Comparison of ENCODE assay signal across 12 mouse cellular contexts in the genomic region with DNA sequence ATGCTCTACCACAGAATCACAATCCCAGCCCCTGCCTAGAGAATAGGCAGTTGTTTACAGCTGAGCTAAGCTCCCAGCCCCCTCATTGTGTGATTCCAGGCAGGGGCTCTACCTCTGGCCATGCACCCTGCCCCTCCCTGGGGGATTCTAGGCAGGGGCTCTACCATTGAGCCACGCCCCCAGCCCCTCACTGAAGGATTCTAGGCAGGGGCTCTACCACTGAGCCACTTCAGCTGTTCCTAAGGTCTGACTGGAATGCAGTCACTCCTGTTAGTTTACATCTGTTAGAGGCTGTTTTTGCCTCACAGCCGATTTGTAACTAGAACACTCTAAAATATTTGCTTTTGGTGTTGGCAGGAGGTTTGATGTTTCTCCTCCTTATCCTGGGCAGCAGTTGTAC. TPM values are rescaled to one million over a fixed set of nuclear protein-coding genes. Genes with fewer than 3 reads are reported as not detected.
DNase-seq lines count a peak whose midpoint lies in the region; ATAC-seq lines count a peak whose summit lies in the region.
"Had no signal": no experiment of that assay in that cellular context is flagged by ENCODE, and none has a peak within 500 bp of the region (broad histone marks: within the 10 kb centered on the region; RNA-seq: fewer than 3 reads in every experiment).

No protein-coding gene starts in this region.

- H3K27ac ChIP-seq in heart, embryonic 13.5 days (replicated peaks) = peak overlapping the region; percentile 81
- peak overlapping the region; percentile 67; the same call in 1 of the 2 replicates for H3K27ac ChIP-seq in lung, embryonic 16.5 days (ENCODE audit: low read length)
- no peak overlapping the region for H3K27ac ChIP-seq in embryonic facial prominence, embryonic 11.5 days (replicated peaks; ENCODE audit: low read depth, low read length)
- peak overlapping the region; percentile 9; the same call in 1 of the 2 replicates for H3K27ac ChIP-seq in stomach, embryonic 15.5 days
- H3K27ac ChIP-seq: hindbrain, embryonic 12.5 days had no signal

- no peak overlapping the region for H3K4me2 ChIP-seq in heart, embryonic 13.5 days
- H3K4me2 ChIP-seq in lung, embryonic 16.5 days (ENCODE audit: low read depth, low read length) = no peak overlapping the region
- no peak overlapping the region for H3K4me2 ChIP-seq in embryonic facial prominence, embryonic 11.5 days (ENCODE audit: low read depth, low read length)
- no peak overlapping the region for H3K4me2 ChIP-seq in stomach, embryonic 15.5 days
- H3K4me2 ChIP-seq: hindbrain, embryonic 12.5 days had no signal

- H3K9ac ChIP-seq in heart, embryonic 13.5 days = peak overlapping the region; percentile 42; the same call in 1 of the 2 replicates
- no peak overlapping the region for H3K9ac ChIP-seq in lung, embryonic 16.5 days (ENCODE audit: low read length)
- H3K9ac ChIP-seq in embryonic facial prominence, embryonic 11.5 days (replicated peaks; ENCODE audit: low read length) = no peak overlapping the region
- no peak overlapping the region for H3K9ac ChIP-seq in stomach, embryonic 15.5 days
- H3K9ac ChIP-seq: hindbrain, embryonic 12.5 days had no signal

- ATAC-seq in heart, embryonic 13.5 days (ENCODE audit: extremely low read depth, insufficient number of reproducible peaks, low FRiP score, low TSS enrichment) = no peak
- peak; percentile 75 for ATAC-seq in lung, embryonic 16.5 days (ENCODE audit: low read depth)
- ATAC-seq in embryonic facial prominence, embryonic 11.5 days (replicated peaks; ENCODE audit: insufficient number of reproducible peaks, low FRiP score, low TSS enrichment, low read depth) = no peak
- ATAC-seq in stomach, embryonic 15.5 days (ENCODE audit: insufficient read depth, low FRiP score, low read depth) = no peak
- ATAC-seq: CD4-positive, CD25-positive, alpha-beta regulatory T cell, adult 4 months had no signal

- H3K4me1 ChIP-seq in heart, embryonic 13.5 days = peaks cover 30% of the 10 kb centered on the region
- peaks cover 3% of the 10 kb centered on the region; the same call in 1 of the 2 replicates for H3K4me1 ChIP-seq in lung, embryonic 16.5 days (replicated peaks; ENCODE audit: control insufficient read depth, insufficient read depth, low read length)
- no peaks in the 10 kb centered on the region for H3K4me1 ChIP-seq in embryonic facial prominence, embryonic 11.5 days (ENCODE audit: control insufficient read depth, insufficient read depth, low read length)
- 0 out of 2 replicates have a peak, but pooled peaks cover 12% of the 10 kb centered on the region for H3K4me1 ChIP-seq in stomach, embryonic 15.5 days
- H3K4me1 ChIP-seq: hindbrain, embryonic 12.5 days had no signal

- H3K4me3 ChIP-seq in heart, embryonic 13.5 days = no peak overlapping the region
- no peak overlapping the region for H3K4me3 ChIP-seq in lung, embryonic 16.5 days (ENCODE audit: low read length)
- H3K4me3 ChIP-seq in embryonic facial prominence, embryonic 11.5 days (ENCODE audit: low read depth, low read length) = no peak overlapping the region
- H3K4me3 ChIP-seq in stomach, embryonic 15.5 days (replicated peaks) = no peak overlapping the region
- H3K4me3 ChIP-seq: hindbrain, embryonic 12.5 days had no signal

- no peak for DNase-seq in heart, postnatal 10 days
- no peak for DNase-seq in lung, postnatal 14 days
- peak; percentile 6 for DNase-seq in embryonic facial prominence, embryonic 11.5 days (ENCODE audit: low spot score)
- no peak for DNase-seq in adipocyte (ENCODE audit: low spot score)
- DNase-seq: cerebellum, adult 2 months; kidney, postnatal 14 days had no signal

- 53% methylated on average over 2 of the region's 2 CpGs for WGBS in heart, embryonic 13.5 days
- WGBS in lung, embryonic 16.5 days = 55% methylated on average over 2 of the region's 2 CpGs
- 63% methylated on average over 2 of the region's 2 CpGs for whole genome bisulfite sequencing in embryonic facial prominence, embryonic 11.5 days
- WGBS in stomach, embryonic 15.5 days = 52% methylated on average over 2 of the region's 2 CpGs

- peaks cover 48% of the 10 kb centered on the region for H3K36me3 ChIP-seq in heart, embryonic 13.5 days
- peaks cover 30% of the 10 kb centered on the region for H3K36me3 ChIP-seq in lung, embryonic 16.5 days (ENCODE audit: control insufficient read depth, insufficient read depth, low read length)
- H3K36me3 ChIP-seq in embryonic facial prominence, embryonic 11.5 days (replicated peaks; ENCODE audit: control insufficient read depth, insufficient read depth, low read depth, low read length) = peaks cover 2% of the 10 kb centered on the region; the same call in 1 of the 2 replicates
- peaks cover 22% of the 10 kb centered on the region for H3K36me3 ChIP-seq in stomach, embryonic 15.5 days

- no peaks in the 10 kb centered on the region for H3K27me3 ChIP-seq in heart, embryonic 13.5 days (replicated peaks)
- H3K27me3 ChIP-seq in lung, embryonic 16.5 days (ENCODE audit: control insufficient read depth, insufficient read depth, low read depth, low read length) = no peaks in the 10 kb centered on the region
- no peaks in the 10 kb centered on the region for H3K27me3 ChIP-seq in embryonic facial prominence, embryonic 11.5 days (ENCODE audit: control insufficient read depth, insufficient read depth, low read length)
- no peaks in the 10 kb centered on the region for H3K27me3 ChIP-seq in stomach, embryonic 15.5 days (replicated peaks)
- H3K27me3 ChIP-seq: hindbrain, embryonic 12.5 days had no signal

- intact Hi-C loops in heart, postnatal 10 days (cut with DNase I) = no loop called here

- no peaks in the 10 kb centered on the region for H3K9me3 ChIP-seq in heart, embryonic 13.5 days
- no peaks in the 10 kb centered on the region for H3K9me3 ChIP-seq in lung, embryonic 16.5 days (ENCODE audit: control insufficient read depth, low read length)
- no peaks in the 10 kb centered on the region for H3K9me3 ChIP-seq in embryonic facial prominence, embryonic 11.5 days (replicated peaks; ENCODE audit: control insufficient read depth, low read length)
- no peaks in the 10 kb centered on the region for H3K9me3 ChIP-seq in stomach, embryonic 15.5 days
- H3K9me3 ChIP-seq: hindbrain, embryonic 12.5 days had no signal

RNA-seq across cellular contexts. Expression of a gene that starts 7.7 kb away (rescaled TPM):
- 23.0 and 23.9 TPM in 2 replicates for polyA plus RNA-seq in heart, embryonic 13.5 days (2015; fragmentation: Nextera tagmentation; extraction: Ambion mirVana)
- total RNA-seq in heart, postnatal 10 days (2021) = 10 to 100 TPM in 1 of 2 experiments, 1 to 10 TPM in 1; 9.5 to 10.7 TPM
- 26.6 and 27.6 TPM in 2 replicates for polyA plus RNA-seq in lung, embryonic 16.5 days (2015; fragmentation: Nextera tagmentation; extraction: Ambion mirVana)
- 22.6 and 29.2 TPM in 2 replicates for polyA plus RNA-seq in embryonic facial prominence, embryonic 11.5 days (2014; fragmentation: Nextera tagmentation; extraction: Ambion mirVana)
- 22.9 and 25.4 TPM in 2 replicates for polyA plus RNA-seq in stomach, embryonic 15.5 days (2015; fragmentation: Nextera tagmentation; extraction: Ambion mirVana)

RNA-seq across cellular contexts. Expression of a gene that starts 22.4 kb away (rescaled TPM):
- 0.11 TPM in 1 of 2 replicates, not detected in the other for polyA plus RNA-seq in heart, embryonic 13.5 days (2015; fragmentation: Nextera tagmentation; extraction: Ambion mirVana)
- total RNA-seq in heart, postnatal 10 days (2021) = not detected
- 0.16 and 0.19 TPM in 2 replicates for polyA plus RNA-seq in lung, embryonic 16.5 days (2015; fragmentation: Nextera tagmentation; extraction: Ambion mirVana)
- 0.21 TPM in 1 of 2 replicates, not detected in the other for polyA plus RNA-seq in embryonic facial prominence, embryonic 11.5 days (2014; fragmentation: Nextera tagmentation; extraction: Ambion mirVana)
- 1.7 TPM in 2 replicates for polyA plus RNA-seq in stomach, embryonic 15.5 days (2015; fragmentation: Nextera tagmentation; extraction: Ambion mirVana)
- polyA plus RNA-seq: CD4-positive, CD25-positive, alpha-beta regulatory T cell, adult 4 months had no signal

RNA-seq across cellular contexts. Expression of a gene that starts 28.0 kb away (rescaled TPM):
- polyA plus RNA-seq in heart, embryonic 13.5 days (2015; fragmentation: Nextera tagmentation; extraction: Ambion mirVana) = 1.0 and 1.1 TPM in 2 replicates
- total RNA-seq in heart, postnatal 10 days (2021) = 1 to 10 TPM in 1 of 2 experiments, under 1 TPM in 1; 0.43 to 1.4 TPM
- polyA plus RNA-seq in lung, embryonic 16.5 days (2015; fragmentation: Nextera tagmentation; extraction: Ambion mirVana) = 3.0 and 3.2 TPM in 2 replicates
- 3.0 TPM in 2 replicates for polyA plus RNA-seq in embryonic facial prominence, embryonic 11.5 days (2014; fragmentation: Nextera tagmentation; extraction: Ambion mirVana)
- polyA plus RNA-seq in stomach, embryonic 15.5 days (2015; fragmentation: Nextera tagmentation; extraction: Ambion mirVana) = 3.4 TPM in 2 replicates

RNA-seq across cellular contexts. Expression of a gene that starts 36.0 kb away (rescaled TPM):
- polyA plus RNA-seq in heart, embryonic 13.5 days (2015; fragmentation: Nextera tagmentation; extraction: Ambion mirVana) = 41.2 and 54.6 TPM in 2 replicates
- 10 to 100 TPM; 18.0 to 32.2 TPM for total RNA-seq in heart, postnatal 10 days (2021)
- polyA plus RNA-seq in lung, embryonic 16.5 days (2015; fragmentation: Nextera tagmentation; extraction: Ambion mirVana) = 27.1 and 32.1 TPM in 2 replicates
- polyA plus RNA-seq in embryonic facial prominence, embryonic 11.5 days (2014; fragmentation: Nextera tagmentation; extraction: Ambion mirVana) = 0.65 and 0.85 TPM in 2 replicates
- 30.3 and 37.0 TPM in 2 replicates for polyA plus RNA-seq in stomach, embryonic 15.5 days (2015; fragmentation: Nextera tagmentation; extraction: Ambion mirVana)
- polyA plus RNA-seq: CD4-positive, CD25-positive, alpha-beta regulatory T cell, adult 4 months; cerebellum, adult 2 months had no signal

RNA-seq across cellular contexts. Expression of a gene that starts 52.0 kb away (rescaled TPM):
- 0.13 and 0.43 TPM in 2 replicates for polyA plus RNA-seq in heart, embryonic 13.5 days (2015; fragmentation: Nextera tagmentation; extraction: Ambion mirVana)
- total RNA-seq in heart, postnatal 10 days (2021) = not detected
- 5.4 and 8.7 TPM in 2 replicates for polyA plus RNA-seq in lung, embryonic 16.5 days (2015; fragmentation: Nextera tagmentation; extraction: Ambion mirVana)
- polyA plus RNA-seq in embryonic facial prominence, embryonic 11.5 days (2014; fragmentation: Nextera tagmentation; extraction: Ambion mirVana) = 6.2 and 6.4 TPM in 2 replicates
- polyA plus RNA-seq in stomach, embryonic 15.5 days (2015; fragmentation: Nextera tagmentation; extraction: Ambion mirVana) = 72.2 and 117 TPM in 2 replicates
- polyA plus RNA-seq: CD4-positive, CD25-positive, alpha-beta regulatory T cell, adult 4 months; liver, embryonic 16.5 days had no signal
